Mouse (Mus musculus) gastrocnemius, postnatal 25 days (tissue): Measurements from ENCODE around the gene Srsf3. TPM values are rescaled to one million over a fixed set of nuclear protein-coding genes. Genes with fewer than 3 reads are reported as not detected.
"Not testable (repeated sequence)": the region's sequence is repeated elsewhere in the genome, so short reads cannot be mapped to it uniquely, and the experiment has no call there.

Experiments
- DNase-seq: peaks from one replicate; pipeline ENCODE4 v3.0.0; 2022
- long read RNA-seq, 2 experiments: library from polyadenylated mRNA; stranded (forward); transcript quantifications; one replicate each; pipeline ENCODE4 v2.0.0; 2021
- total RNA-seq, 2 experiments: library from RNA; stranded (reverse); gene quantifications; 1 replicate in 1 of 2; 2 replicates in 1 of 2; pipeline ENCODE4 v1.2.3; 2021

Gene Srsf3
- total RNA-seq, result 10 to 100 TPM; 36.4 to 48.2 TPM
- long read RNA-seq, experiment 1, transcript Srsf3-202 (6 exons, 2,618 nt), result major isoform, 40 of 47 reads
- long read RNA-seq, experiment 1, partial matches to known transcripts, result 0 of 47 reads
- long read RNA-seq, experiment 1, other reads (novel, unspliced or antisense), result 5 of 47 reads
- long read RNA-seq, experiment 2, transcript Srsf3-202 (6 exons, 2,618 nt), result major isoform, 37 of 41 reads
- long read RNA-seq, experiment 2, partial matches to known transcripts, result 1 of 41 reads
- long read RNA-seq, experiment 2, other reads (novel, unspliced or antisense), result 0 of 41 reads

DNA sequence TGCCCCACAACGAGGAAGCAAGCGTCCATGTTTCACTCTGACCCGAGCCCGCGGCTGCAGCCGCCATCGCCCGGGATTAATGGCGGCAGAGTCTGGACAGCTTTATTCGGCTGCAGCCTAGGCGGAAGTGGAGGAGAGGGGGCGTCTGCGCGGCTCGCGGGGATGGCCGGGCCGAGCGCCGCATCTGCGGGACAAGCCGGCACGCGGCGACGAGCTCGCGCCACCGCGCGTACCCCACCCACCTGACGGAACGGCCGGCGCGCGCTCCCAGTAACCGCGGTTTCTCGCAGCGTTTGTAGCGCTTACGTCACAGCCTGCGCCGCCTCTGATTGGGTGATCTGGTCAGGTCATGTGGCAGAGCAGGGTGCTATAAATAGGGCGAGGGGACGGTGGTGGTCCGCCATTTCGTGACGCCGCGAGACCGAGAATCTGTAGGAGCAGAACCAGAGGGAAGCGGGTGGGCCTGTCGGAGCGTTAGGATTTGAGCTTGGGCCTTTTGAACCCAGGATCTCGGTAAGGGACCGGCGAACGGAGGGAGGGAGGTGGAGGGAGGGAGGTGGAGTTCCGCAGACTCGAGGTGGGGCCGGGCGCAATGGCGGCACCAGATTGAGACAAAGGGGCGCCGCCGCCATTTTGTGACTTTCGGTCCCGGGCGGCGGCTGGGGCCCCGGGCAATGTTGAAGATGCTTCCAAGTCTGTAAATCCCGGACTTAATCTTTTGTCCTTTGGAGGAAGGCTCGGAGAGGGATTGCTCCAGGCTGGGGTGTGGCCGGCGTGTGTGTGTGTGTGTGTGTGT is at the start of gene Srsf3:
Gene Srsf3, plus strand, starts transcription at position 355 of the 796 bp plus-strand sequence.
- peak; percentile 97 for DNase-seq

DNA sequence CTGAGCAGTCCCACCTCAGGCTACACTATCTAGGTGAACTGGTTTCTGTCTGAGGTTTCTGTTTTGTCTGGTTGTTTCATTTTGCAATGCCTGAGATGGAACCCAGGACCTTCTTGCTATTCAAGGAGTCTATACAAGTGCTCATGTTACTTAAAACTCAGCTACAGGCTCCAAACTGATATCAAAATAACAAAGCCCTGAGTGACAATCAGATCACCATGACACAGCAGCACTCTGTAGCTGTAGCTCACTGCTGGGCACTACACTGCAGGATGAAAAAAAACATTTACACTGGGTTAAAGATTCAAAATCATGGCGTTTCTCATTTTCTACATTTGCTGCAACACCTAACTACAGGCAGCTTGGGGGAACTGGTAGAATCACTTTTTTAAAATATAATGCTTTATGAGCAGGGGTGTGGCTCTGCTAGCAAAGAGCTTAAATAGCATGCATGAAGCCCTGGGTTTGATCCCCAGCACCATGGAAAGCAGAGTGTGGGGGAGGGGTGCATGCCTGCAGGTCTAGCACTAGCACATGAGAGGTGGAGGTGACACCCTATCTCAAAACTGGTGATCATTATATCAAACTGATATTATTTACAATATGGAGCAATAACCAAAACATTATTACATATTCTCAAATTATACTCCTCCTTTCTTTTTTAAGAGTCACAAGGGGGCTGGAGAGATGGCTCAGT is 47.6 kb upstream of the Srsf3 start:
- DNase-seq, result no peak

DNA sequence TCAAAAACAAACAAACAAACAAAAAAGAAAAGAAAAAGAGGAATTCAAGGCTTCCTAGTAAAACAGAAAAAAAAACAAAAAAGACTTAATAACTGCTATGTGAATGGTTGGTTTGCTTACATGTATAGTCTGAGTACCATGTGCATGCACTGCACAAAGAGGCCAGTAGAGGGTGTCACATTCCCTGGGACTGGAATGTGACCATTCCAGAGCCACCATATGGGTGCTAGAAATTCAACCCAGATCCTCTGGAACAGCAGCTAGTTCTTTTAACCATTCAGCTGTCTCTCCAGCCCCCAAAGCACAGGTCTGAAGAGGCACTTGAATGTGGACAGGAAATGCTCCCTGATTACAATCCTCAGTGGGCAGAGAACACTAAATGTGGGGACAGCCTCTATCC is 45.6 kb upstream of the Srsf3 start:
- no peak for DNase-seq

DNA sequence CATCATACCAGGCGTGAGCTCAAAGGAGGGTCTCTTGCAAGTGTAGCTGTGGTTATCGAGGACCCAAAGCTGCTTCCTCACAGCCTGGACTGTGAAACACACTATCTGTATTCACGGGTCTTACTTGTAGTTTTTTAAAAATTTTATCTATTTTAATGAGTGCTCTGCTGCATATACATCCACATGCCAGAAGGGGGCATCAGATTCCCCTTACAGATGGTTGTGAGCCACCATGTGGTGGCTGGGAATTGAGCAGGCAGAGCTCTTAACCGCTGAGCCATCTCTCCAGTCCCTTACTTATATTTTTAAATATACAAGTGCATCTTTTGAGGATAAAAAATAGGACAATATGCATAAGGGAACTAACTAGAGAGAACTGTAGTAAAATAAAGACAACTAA is 44.7 kb upstream of the Srsf3 start:
- no peak for DNase-seq

DNA sequence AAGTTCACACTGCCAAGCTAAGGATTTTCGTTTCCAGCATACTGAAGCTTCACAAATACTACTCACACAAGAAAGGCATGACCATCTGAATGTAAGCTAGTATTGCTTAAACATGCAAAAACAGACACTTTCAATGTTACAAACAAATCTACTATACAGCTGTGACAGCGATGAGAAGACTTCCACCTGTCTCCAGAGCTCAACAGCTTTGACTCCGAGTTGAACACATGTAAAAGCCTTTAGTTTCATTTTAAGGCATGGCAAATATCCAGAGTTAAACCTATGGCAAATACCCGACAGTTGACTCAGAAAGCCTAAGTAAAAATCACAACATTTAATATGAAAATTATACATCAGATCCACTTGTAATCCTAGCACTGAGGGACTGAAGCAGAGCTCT is 44.1 kb upstream of the Srsf3 start:
- DNase-seq, result no peak

DNA sequence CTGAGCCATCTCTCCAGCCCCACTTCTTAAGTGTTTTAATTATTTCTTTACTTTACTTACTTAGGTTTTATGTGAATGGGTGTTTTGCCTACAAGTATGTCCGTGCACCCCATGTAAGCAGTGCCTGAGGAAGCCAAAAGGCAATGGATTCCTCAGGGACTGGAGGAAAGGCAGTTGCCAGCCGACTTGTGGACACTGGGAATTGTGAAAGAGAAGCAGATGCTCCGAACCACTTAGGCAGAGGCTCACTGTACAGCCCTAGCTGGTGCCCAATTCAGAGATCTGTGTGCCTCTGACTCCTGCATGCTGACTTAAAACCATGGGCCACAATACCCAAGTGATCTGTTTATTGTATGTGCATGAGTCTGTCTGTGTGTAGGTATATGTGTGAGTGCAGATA is 43.4 kb upstream of the Srsf3 start:
- DNase-seq, result no peak

DNA sequence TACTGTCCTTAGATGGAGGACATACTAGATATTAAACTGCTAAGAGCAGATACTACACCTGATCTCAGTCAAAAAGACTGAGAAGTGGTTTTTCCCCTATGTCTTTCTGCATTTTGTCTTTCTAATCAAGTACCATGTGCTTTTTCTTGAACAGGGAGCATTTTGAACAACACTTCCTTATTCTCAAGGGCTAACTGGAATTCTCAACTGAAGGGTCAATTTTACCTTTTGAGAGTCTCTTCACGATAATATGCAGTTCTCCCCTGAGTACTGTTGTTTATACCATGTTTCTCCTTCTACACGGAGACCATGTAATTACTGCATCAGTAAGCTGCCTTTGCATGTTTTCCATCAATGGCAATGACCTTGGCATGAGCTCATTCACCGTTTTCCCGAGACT is 42.4 kb upstream of the Srsf3 start:
- no peak for DNase-seq

DNA sequence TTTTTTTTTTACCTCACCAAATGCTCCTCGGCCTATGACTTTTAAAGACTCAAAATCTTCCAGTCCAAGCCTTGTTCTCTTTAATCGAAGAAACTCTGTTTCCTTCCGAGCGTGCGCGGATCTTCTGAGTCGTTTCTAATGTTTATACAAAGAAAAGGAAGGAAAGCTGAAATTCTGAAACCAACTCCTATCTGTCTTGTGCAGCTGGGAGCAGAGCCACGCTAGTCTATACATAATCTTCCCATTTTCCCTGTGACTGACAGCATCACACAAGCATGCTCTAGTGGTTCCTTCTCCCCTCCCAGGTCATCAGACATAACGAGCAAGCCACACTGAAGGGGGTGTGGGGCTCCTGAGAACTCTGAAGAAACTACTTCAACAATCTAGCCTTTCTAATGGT is 41.1 kb upstream of the Srsf3 start:
- DNase-seq, result no peak

DNA sequence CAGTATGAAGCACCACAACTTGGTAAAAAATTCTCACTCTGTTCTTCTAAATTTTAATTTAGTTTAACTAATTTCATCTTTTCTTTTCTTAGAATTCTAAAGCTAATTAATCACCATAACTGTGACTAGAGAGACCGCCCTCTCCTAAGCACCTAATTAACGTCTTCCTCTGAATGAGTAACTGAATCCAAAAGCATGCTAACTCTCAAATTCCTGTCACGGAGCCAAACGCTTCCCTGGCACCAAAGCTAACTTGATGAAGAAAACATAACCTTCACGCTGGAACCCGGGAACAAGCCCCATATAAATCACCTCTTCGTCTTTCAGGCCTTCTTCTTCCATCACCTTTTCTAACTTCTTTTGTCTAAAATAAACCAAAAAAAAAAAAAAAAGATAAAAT is 40.3 kb upstream of the Srsf3 start:
- DNase-seq, result no peak

DNA sequence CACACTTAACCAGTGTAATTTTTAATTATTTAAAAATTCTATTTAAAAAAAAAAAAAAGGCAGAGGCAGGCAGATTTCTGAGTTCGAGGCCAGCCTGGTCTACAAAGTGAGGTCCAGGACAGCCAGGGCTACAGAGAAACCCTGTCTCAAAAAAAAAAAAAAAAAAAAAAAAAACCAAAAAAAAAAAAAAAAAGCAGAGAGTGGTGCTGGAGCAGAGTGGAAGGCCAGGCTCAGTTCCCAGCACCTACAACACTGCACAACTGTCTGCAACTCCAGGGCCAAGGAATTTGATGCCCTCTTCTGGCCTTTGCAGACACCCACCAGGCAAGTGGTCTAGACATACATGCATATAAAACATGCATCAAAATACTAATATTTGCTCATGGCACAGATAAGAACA is 39.4 kb upstream of the Srsf3 start:
- not testable (repeated sequence) for DNase-seq

DNA sequence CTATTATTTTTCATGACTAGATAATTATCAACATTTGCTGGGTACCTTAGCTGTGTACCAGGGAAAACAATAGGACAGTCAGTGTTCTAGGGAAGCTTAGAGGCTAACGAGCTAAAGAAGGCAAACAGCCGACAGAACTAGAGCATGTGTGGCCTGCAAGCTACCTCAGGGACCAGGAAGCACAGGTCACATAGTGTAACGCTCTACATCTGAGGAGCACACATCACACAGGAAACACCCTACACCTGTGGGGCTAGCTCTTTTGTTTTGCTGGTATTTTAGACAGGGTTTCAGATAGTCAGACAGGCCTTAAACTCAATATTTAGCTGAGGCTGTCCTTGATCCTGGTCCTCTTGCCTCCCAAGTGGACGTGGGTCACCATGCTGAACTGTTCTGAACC is 37.8 kb upstream of the Srsf3 start:
- DNase-seq, result no peak

DNA sequence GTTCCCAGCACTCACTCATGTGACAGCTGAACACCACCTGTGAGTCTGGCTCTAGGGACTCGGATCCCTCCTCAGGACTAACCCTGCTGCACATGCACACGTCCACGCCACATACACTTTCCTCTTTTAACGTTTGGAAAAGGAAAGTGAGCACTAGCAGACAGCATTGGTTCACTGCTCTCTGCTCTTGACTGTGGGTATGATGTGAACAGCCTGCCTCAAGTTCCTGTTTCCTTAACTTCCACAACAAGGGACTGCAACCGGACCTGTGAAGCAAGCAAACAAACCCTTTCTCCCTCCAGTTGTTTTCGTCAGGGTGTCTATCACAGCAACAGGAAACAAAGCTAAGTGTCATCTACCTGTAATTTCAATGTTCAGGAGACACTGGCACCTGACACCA is 32.0 kb upstream of the Srsf3 start:
- no peak for DNase-seq

DNA sequence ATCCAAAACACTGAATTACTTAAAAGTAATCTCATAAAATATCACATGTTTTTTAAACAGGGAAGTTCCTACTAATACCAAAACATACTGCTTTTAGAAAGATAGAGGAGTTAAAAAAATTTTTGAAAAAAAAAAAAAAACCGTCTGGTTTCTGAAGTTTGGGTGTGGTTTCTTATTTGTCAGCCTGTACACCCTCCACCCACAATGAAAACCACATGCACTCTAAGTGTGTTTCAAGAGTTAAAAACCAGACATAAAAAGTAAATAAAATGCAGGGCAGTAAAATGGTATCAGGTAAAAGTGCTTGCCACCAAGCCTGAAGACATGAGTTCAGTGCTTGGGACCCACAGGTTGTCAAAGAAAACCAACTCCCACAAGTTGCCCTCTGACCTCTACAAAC is 28.7 kb upstream of the Srsf3 start:
- no peak for DNase-seq

DNA sequence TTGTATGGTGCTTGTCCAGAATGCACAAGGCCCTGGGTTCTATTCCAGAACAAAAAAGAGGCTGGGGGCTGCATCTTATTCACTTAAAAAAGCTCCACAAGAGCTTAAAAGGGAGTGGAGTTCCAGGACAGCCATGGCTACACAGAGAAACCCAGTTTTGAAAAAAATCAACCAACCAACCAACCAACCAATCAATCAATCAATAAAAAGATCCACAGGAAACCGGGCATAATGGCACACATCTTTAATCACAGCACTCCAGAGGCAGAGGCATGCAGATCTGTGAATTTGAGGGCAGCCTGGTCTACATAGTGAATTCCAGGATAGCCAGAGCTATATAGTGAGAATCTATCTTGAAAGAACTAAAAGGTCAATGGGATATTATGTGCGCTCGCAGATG is 27.4 kb upstream of the Srsf3 start:
- no peak for DNase-seq

DNA sequence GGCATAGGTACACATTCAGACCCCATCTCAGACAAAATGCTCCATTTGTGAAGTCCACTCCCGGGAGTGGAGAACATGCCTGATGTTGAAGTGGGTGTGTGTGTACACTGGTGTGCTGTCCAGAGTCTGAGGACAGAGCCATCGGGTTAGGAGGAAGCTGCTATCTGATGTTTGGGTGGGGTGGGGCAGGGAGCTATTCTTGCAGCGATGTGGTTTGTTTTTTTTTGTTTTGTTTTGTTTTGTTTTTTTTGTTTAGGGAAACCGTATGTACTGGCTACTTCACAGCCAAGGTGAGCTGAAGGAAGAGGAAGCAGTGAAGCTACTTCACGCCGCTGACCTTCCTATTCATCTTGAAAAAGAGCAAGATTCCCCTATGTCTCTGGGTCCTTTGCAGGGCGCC is 25.6 kb upstream of the Srsf3 start:
- DNase-seq, result no peak

DNA sequence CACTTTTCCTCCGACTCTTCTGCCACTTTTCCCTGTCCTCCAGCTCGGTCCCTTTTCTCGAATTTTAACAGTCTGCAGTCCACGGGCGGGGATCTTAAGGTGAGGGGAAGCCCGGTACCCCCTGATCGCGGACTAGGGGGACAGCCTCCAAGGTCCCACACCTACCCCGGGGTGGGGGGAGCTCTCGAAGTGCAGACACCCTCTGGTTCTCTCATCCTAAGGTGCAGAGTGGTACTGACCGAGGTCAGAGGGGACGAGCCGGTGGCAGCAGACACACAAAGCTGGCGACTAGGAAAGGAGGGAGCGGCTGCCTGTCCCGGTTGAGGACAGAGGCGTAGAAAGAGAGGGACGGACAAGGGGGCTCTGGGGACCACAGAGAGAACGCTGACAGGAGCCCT is 25.2 kb upstream of the Srsf3 start:
- no peak for DNase-seq

DNA sequence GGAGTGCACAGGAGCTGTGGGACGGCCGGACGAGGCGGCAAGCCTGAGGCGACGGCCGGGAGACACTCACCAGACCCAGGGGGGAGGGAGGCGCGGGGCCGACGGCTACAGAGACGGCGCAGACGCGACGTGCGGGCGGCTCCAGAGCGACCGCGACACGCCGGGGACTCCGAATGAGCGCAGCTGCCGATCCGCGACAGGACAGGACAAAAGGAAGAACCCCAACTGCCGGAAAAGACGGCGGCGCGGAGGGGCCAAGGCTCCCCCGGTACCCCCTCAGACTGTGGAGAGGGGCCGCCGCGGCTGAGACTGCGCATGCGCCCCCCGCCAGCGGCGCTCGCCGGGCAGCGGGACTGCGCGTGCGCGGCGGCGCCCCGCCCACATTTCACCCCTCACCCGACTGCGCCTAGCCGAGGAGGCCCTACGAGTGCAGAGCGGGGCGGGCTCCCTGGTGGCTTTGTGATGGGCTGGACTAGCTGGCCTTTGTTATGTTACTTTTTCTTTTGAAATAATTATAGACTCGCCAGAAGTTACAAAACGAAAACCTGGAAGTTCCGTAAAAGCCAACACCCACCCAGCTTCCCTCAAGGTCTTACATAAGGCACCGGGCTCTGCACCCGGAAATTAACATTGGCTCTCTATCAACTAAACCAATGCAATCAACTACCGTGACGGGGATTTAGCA is 24.6 kb upstream of the Srsf3 start, which contains the start of gene Stk38:
Gene Stk38, minus strand, starts transcription at position 355 of the 685 bp plus-strand sequence.
- DNase-seq, result peak; percentile 92

DNA sequence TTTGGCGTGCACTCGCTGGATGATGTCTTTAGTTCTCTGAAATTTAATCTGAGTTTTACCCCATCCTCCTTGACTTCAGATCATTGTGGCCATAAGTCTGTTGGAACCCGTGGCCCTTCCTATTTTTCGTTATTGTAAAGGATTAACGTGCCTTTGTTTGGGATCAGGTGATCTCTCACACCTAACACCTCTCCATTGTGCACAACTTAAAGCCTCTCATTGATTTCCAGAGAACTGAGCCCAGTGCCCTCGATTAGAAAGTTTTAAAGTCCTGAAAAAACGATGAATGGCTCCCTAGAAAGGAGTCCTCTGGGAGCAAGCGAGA is 24.1 kb upstream of the Srsf3 start:
- no peak for DNase-seq

DNA sequence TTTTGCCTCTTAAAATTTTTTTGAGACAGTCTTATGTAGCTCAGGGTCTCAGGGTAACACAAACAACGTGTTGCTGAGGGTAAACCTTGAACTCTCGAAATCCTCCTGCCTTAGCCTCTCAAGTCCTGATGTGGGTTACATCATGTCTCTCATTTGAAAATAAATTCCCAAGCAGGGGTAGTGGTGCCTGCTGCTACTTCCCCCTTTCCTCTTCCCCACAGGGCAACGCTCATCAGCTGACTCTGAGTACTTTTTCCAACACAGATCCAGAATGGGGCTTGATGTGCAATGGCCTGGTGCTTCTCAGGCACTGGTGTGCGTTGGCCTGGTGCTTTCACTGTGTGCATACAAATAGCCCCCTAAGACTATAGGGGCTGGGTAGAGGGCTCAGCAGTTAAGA is 23.2 kb upstream of the Srsf3 start:
- no peak for DNase-seq

DNA sequence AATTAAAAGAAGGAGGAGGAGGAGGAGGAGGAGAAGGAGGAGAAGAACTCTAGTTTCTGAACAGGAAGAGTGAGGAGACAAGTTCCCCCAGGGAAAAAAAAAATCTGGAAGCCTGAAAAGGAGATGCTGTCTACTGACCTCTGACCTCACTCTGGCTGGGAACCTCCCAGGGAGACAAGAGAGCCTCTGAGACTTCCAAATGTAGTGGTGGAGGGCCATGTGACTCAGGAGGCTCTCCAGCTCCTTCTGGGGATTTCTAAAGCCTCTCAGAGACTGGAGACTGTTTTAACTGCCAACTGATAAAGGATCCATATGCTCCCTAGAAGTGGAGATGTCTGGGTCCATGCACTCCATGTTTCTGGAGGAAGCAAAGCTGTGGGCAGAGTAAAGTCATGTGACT is 18.2 kb upstream of the Srsf3 start:
- DNase-seq, result peak; percentile 35

DNA sequence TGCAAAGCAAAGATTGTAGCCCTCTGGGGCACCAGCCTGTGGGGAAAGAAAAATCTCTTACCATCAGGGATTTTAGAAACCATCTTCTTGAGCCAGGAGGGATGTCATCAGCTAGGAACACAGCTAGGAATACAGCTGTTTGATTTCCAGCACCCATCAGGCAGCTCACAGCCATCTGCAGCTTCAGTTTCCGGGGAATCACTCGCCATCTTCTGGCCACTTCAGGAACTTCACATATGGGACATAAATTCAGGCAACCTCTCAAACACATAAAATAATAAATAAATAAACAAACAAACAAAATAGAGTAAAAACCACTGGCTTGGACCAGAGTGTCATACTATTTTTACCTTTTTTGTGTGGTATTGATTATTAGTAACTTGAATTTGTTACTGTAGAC is 16.8 kb upstream of the Srsf3 start:
- no peak for DNase-seq

DNA sequence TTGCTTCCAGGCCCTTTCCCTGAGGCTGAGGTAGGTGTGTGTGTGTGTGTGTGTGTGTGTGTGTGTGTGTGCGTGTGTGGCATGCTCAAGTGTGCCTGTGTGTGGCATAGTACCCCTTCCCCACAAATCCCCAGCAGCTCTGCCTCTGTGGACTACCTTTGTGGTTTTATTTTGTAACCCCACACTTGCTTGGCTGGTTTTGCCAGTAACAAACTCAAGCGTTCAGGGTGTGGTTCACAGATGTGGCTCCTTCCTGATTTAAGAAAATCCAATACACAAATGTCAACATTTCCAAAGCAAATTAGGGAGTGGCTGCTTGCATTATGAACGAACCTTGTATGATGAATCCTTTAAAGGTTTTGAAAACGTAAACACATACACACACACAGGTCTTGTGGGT is 15.7 kb upstream of the Srsf3 start:
- DNase-seq, result no peak
